Mouse (Mus musculus): Measurements from ENCODE around the gene Nexmif. TPM values are rescaled to one million over a fixed set of nuclear protein-coding genes. Genes with fewer than 3 reads are reported as not detected.

Nexmif gene
- polyA plus RNA-seq, 1 experiment = not detected

DNA sequence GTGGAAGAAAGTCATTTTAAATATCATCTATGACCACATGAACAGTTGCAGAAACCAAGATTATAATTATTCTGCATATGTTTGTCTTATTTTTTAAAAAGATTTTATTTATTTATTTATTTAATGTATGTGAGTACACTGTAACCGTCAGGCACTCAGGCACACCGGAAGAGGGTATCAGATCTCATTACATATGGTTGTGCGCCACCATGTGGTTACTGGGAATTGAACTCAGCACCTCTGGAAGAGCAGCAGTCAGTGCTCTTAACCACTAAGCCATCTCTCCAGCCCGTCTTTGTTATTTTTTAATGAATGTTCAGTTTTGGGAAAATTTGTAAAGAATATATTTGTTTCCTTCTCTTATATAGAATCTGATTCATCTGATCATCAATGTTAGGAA is 168.2 kb downstream of the Nexmif start:
- TF ChIP-seq POLR2A (IDR thresholded peaks at IDR 0.05; ENCODE audit: low read depth, low read length) (no peak), CTCF (IDR thresholded peaks at IDR 0.05; ENCODE audit: extremely low read depth, insufficient read length, insufficient replicate concordance, low read depth, low read length) (no peak)
- 21% methylated on average over 4 of the region's 4 CpGs for WGBS
- H3K27ac ChIP-seq (ENCODE audit: insufficient read depth, low read depth, low read length) = no peak overlapping the region

More for the DNA sequence above, 168.2 kb downstream of the Nexmif start:
- H3K4me3 ChIP-seq (ENCODE audit: low read depth, low read length) = no peak overlapping the region
- H3K4me1 ChIP-seq (ENCODE audit: control insufficient read depth, insufficient read depth, insufficient read length, low read length) = no peaks in the 10 kb centered on the region
- H3K27me3 ChIP-seq (ENCODE audit: control insufficient read depth, insufficient read depth, low read length) = no peaks in the 10 kb centered on the region
- H3K36me3 ChIP-seq (ENCODE audit: control insufficient read depth, insufficient read depth, low read length) = no peaks in the 10 kb centered on the region

Other genes with a start within 250 kb of the Nexmif start
- gene Rlim, start 219.9 kb downstream of the Nexmif start, polyA plus RNA-seq (2012; rRNA removed) = 0.43 and 1.4 TPM in 2 replicates
- gene Abcb7, start 212.7 kb upstream of the Nexmif start, polyA plus RNA-seq (2012; rRNA removed) = 2.4 and 3.1 TPM in 2 replicates